Mouse (Mus musculus) C2C12 (cell line): Measurements from ENCODE around the gene Fam151a. TPM values are rescaled to one million over a fixed set of nuclear protein-coding genes. Genes with fewer than 3 reads are reported as not detected.

ENCODE experiments used
- H3K27me3 ChIP-seq: one replicate; pipeline ENCODE4 v1.6.1; 2011; ENCODE audit not compliant: control insufficient read depth, insufficient read depth, insufficient read length
- H3K36me3 ChIP-seq: one replicate; pipeline ENCODE4 v1.6.1; 2011; ENCODE audit not compliant: control insufficient read depth, insufficient read depth
- H3K4me3 ChIP-seq: one replicate; pipeline ENCODE4 v1.5.1; 2011; ENCODE audit warnings: mild to moderate bottlenecking, control low read depth; ENCODE audit not compliant: poor library complexity, insufficient read depth, severe bottlenecking
- H3K79me2 ChIP-seq: one replicate; pipeline ENCODE4 v1.6.1; 2011; ENCODE audit not compliant: control insufficient read depth, insufficient read depth
- H3K79me3 ChIP-seq: one replicate; pipeline ENCODE4 v1.6.1; 2011; ENCODE audit warnings: low read depth, control low read depth
- H3ac ChIP-seq: one replicate; pipeline ENCODE3; 2011; ENCODE audit warnings: low read depth; ENCODE audit not compliant: control insufficient read depth, insufficient read length
- CEBPB ChIP-seq: IDR thresholded peaks from one replicate; pipeline ENCODE4 v1.6.1; 2011; ENCODE audit warnings: low read depth, mild to moderate bottlenecking, control low read depth, moderate library complexity
- CTCF ChIP-seq: IDR thresholded peaks from one replicate; pipeline ENCODE4 v1.5.1; 2011; ENCODE audit not compliant: control insufficient read depth, insufficient read depth, insufficient read length
- FOSL1 ChIP-seq: IDR thresholded peaks from one replicate; pipeline ENCODE4 v1.8.0; 2011; ENCODE audit warnings: mild to moderate bottlenecking, low read length; ENCODE audit not compliant: poor library complexity, insufficient read depth, severe bottlenecking
- MAX ChIP-seq: IDR thresholded peaks from one replicate; pipeline ENCODE4 v1.6.1; 2011; ENCODE audit warnings: mild to moderate bottlenecking, control low read depth
- MYOD1 ChIP-seq: IDR thresholded peaks from one replicate; pipeline ENCODE4 v1.6.1; 2011; ENCODE audit warnings: low read depth; ENCODE audit not compliant: control insufficient read depth, insufficient read length
- MYOG ChIP-seq: IDR thresholded peaks from one replicate; pipeline ENCODE4 v1.6.1; 2011; ENCODE audit not compliant: control insufficient read depth, insufficient read length; ENCODE audit errors: extremely low read depth
- USF1 ChIP-seq: IDR thresholded peaks from one replicate; pipeline ENCODE4 v1.6.1; 2011; ENCODE audit warnings: low read depth, mild to moderate bottlenecking, control low read depth, moderate library complexity
- long read RNA-seq, 2 experiments: library from polyadenylated mRNA; unstranded; transcript quantifications; one replicate each; pipeline ENCODE4 v2.0.0; 2019 to 2020
- polyA plus RNA-seq: library from polyadenylated mRNA; unstranded; fragments of >200 nt; fragmentation: generic; extraction: Trizol; gene quantifications from one replicate; pipeline ENCODE4 v1.2.1, GENCODE M21; 2012; ENCODE audit warnings: missing spikeins

The Fam151a gene
- not detected for polyA plus RNA-seq
- long read RNA-seq, experiment 1: 0 reads
- long read RNA-seq, experiment 2: 0 reads

- Histone ChIP-seq H3K27me3 (peaks cover 6% of the 10 kb centered on the region), H3K4me3 (no peak within 1 kb of the TSS), H3K79me2 (no peaks in the 10 kb centered on the region), H3ac (no peak within 1 kb of the TSS), H3K79me3 (no peaks in the 10 kb centered on the region), H3K36me3 (no peaks in the 10 kb centered on the region)
- no peak for TF ChIP-seq CEBPB
Measured at GRCm38 (mm10) chr4:106733636-106734035, at the start of gene Fam151a. Gene Fam151a, plus strand, starts transcription at chr4:106733889.

DNA sequence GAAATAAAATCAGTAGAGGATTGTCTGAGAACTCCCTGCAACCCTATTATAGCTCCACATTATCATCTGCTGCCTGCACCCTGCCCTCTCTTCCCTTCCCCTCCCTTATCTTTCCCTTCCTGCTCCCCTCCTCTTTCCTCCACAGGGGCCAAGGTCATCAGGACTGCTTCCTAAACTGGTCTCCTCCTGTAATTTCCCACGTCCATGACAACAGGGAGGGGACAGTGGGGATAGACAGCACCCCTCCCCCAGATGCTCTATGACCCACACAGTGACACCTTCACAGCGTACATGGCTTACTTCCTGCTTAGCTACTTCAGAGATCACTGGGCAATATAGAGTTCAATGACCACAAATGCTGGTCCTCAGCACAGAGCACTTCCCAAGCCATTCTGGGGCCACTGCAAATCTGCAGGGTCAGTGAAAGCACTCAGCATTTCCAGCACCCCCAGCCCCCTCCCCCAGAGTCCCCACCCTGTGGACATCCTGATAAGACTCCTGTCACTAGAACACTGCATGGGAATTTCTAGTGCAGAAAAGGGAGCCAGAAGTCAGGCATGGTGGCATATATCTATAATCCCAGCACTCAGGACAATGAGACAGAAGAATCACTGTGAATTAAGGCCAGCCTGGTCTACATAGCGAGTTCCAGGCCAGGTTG, 44.9 kb upstream of the Fam151a start:
- peaks cover 41% of the 10 kb centered on the region for H3K27me3 ChIP-seq
- no peaks in the 10 kb centered on the region for H3K79me3 ChIP-seq
- no peak overlapping the region for H3ac ChIP-seq
- no peak overlapping the region for H3K4me3 ChIP-seq
- TF ChIP-seq CTCF (no peak), MYOD1 (no peak), USF1 (no peak), CEBPB (no peak), MYOG (no peak), MAX (no peak), FOSL1 (no peak)
- no peaks in the 10 kb centered on the region for H3K36me3 ChIP-seq
- no peaks in the 10 kb centered on the region for H3K79me2 ChIP-seq

DNA sequence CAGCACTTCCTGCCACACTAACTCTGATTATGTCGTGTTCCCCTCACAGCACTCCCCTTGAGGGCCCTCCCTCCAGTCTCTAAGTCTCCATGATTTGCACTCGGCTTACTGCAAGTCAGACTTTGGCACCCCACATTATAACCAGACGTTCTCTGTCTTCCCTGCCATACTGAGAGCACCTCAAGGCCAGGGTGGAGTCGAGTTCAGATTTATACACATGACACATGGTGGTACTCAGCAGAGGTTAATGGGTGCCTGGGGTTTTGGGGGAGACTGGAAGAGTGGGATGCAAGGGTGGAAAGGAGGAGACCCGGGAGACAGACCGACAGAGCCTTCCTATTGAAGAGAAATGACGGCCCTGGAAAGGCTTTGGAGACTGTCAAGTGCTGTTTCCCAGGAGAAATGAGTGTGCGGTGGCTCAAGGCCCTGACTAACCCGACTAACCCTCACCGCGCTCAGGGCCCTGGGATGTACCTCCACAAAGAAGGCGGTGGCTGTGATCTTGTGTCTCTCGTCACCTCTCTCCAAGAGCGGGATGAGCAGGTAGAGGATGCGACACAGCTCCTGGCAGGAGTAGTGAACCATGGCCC, 39.8 kb upstream of the Fam151a start:
- no peak for TF ChIP-seq CEBPB
- TF ChIP-seq MAX: no peak
- TF ChIP-seq MYOD1: no peak
- Histone ChIP-seq H3K27me3 (peaks cover 61% of the 10 kb centered on the region), H3K79me2 (no peaks in the 10 kb centered on the region), H3K4me3 (no peak overlapping the region), H3ac (no peak overlapping the region), H3K79me3 (no peaks in the 10 kb centered on the region), H3K36me3 (no peaks in the 10 kb centered on the region)

- TF ChIP-seq CTCF (peak; percentile 53), MYOD1 (no peak)
- H3K4me3 ChIP-seq: no peak overlapping the region
- no peaks in the 10 kb centered on the region for H3K79me2 ChIP-seq
- no peaks in the 10 kb centered on the region for H3K79me3 ChIP-seq
- H3K27me3 ChIP-seq: peaks cover 50% of the 10 kb centered on the region
- no peak overlapping the region for H3ac ChIP-seq
- no peaks in the 10 kb centered on the region for H3K36me3 ChIP-seq
Measured at GRCm38 (mm10) chr4:106699989-106700388, 33.7 kb upstream of the Fam151a start.

- Histone ChIP-seq H3K27me3 (peaks cover 47% of the 10 kb centered on the region), H3K79me2 (no peaks in the 10 kb centered on the region), H3K79me3 (no peaks in the 10 kb centered on the region), H3ac (no peak overlapping the region), H3K36me3 (no peaks in the 10 kb centered on the region), H3K4me3 (no peak overlapping the region)
- TF ChIP-seq CEBPB (no peak), CTCF (no peak), USF1 (no peak), MYOG (no peak), MAX (no peak), MYOD1 (no peak), FOSL1 (no peak)
Measured at GRCm38 (mm10) chr4:106700798-106701197, 32.9 kb upstream of the Fam151a start.

DNA sequence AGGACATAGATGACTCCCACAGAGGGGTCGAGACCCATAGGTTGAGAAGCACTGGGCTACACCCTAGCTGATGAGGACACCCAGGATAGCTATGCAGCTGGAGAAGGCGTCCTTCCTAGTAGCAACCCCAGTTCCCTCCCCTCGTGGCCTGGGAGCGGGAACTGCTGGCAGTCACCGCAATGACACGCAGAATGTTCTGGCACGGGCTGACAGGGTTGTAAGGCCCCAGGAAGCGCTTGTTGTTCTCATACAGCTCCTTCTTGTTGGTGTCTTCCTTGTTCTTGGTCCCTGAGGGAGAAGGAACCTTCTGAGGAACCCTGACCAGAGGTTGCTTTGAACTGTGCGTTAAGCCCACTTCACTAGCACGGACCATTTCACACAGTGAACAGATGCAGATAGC, 29.7 kb upstream of the Fam151a start:
- no peaks in the 10 kb centered on the region for H3K36me3 ChIP-seq
- H3K27me3 ChIP-seq: peaks cover 36% of the 10 kb centered on the region

More for the DNA sequence above, 29.7 kb upstream of the Fam151a start:
- H3K4me3 ChIP-seq: no peak overlapping the region
- H3K79me3 ChIP-seq: no peaks in the 10 kb centered on the region
- no peaks in the 10 kb centered on the region for H3K79me2 ChIP-seq
- TF ChIP-seq MYOG (no peak), MYOD1 (no peak)
- H3ac ChIP-seq: no peak overlapping the region
